Mouse (Mus musculus) monocyte, adult 5-6 weeks (primary cell): ENCODE data around the gene Olfr344. TPM values are rescaled to one million over a fixed set of nuclear protein-coding genes. Genes with fewer than 3 reads are reported as not detected.

Experiments used
- ATAC-seq: fragments of 153-309, 156-312 bp; replicated peaks from 2 replicates; pipeline ENCODE4 v1.8.0; 2017; ENCODE audit warnings: mild to moderate bottlenecking; ENCODE audit not compliant: low TSS enrichment, insufficient number of reproducible peaks, severe bottlenecking, poor library complexity, low FRiP score
- total RNA-seq: library from RNA; stranded (forward); fragments of 200-1000, 200-491, 200-594 nt; gene quantifications from 3 replicates; pipeline ENCODE4 v1.2.3, GENCODE M21; 2017

Gene Olfr344
- not detected in 3 replicates for total RNA-seq

GRCm38 (mm10) chr2:36566362-36566761, at the start of gene Olfr344:
Olfr344 (plus strand) TSS chr2:36566662.
- ATAC-seq: no peak

GRCm38 (mm10) chr2:36524698-36525097, 41.8 kb upstream of the Olfr344 start, which contains the start of gene Olfr342:
Olfr342 (plus strand) TSS chr2:36524998.
- ATAC-seq: no peak

GRCm38 (mm10) chr2:36565156-36565555, 1.3 kb upstream of the Olfr344 start:
- no peak for ATAC-seq

- no peak for ATAC-seq
Observed at GRCm38 (mm10) chr2:36567022-36567421, 560 bp downstream of the Olfr344 start.

- no peak for ATAC-seq
Observed at GRCm38 (mm10) chr2:36567845-36568244, 1.4 kb downstream of the Olfr344 start.

Other genes with a start within 250 kb of the Olfr344 start
- not detected in 3 replicates for gene Olfr338, start 193.1 kb upstream of the Olfr344 start, total RNA-seq
- gene Olfr339, start 147.7 kb upstream of the Olfr344 start, total RNA-seq: not detected in 3 replicates
- gene Olfr340, start 114.1 kb upstream of the Olfr344 start, total RNA-seq: not detected in 3 replicates
- not detected in 3 replicates for gene Olfr341, start 84.2 kb upstream of the Olfr344 start, total RNA-seq
- not detected in 3 replicates for gene Olfr342, start 41.7 kb upstream of the Olfr344 start, total RNA-seq
- not detected in 3 replicates for gene Olfr345, start 73.4 kb downstream of the Olfr344 start, total RNA-seq
- gene Olfr346, start 119.1 kb downstream of the Olfr344 start, total RNA-seq: not detected in 3 replicates
- not detected in 3 replicates for gene Olfr347, start 165.2 kb downstream of the Olfr344 start, total RNA-seq
- gene Olfr348, start 217.6 kb downstream of the Olfr344 start, total RNA-seq: not detected in 3 replicates
- gene Olfr50, start 223.9 kb downstream of the Olfr344 start, total RNA-seq: not detected in 3 replicates